Mouse (Mus musculus): ENCODE results near the gene Enah. TPM values are rescaled to one million over a fixed set of nuclear protein-coding genes. Genes with fewer than 3 reads are reported as not detected.

Enah gene
- polyA plus RNA-seq, 1 experiment from 2014 or later: 35.0 TPM

- H3K4me2 ChIP-seq: no peak overlapping the region
- no peak overlapping the region for H3K9ac ChIP-seq
- H3K4me3 ChIP-seq: no peak overlapping the region
- no peaks in the 10 kb centered on the region for H3K9me3 ChIP-seq (replicated peaks)
- H3K27me3 ChIP-seq: no peaks in the 10 kb centered on the region
- no peak for ATAC-seq
- H3K27ac ChIP-seq: no peak overlapping the region
- H3K36me3 ChIP-seq (ENCODE audit: poor library complexity, severe bottlenecking): peaks cover 18% of the 10 kb centered on the region
- WGBS: 85% methylated on average over 3 of the region's 3 CpGs
- no peaks in the 10 kb centered on the region for H3K4me1 ChIP-seq
Observed at GRCm38 (mm10) chr1:181948191-181948590, 71.6 kb downstream of the Enah start.

- no peak for ATAC-seq
- no peak overlapping the region for H3K4me2 ChIP-seq
- H3K9ac ChIP-seq: no peak overlapping the region
- no peaks in the 10 kb centered on the region; the same call in 1 of the 2 replicates for H3K36me3 ChIP-seq (ENCODE audit: poor library complexity, severe bottlenecking)
- H3K27me3 ChIP-seq: no peaks in the 10 kb centered on the region
- no peaks in the 10 kb centered on the region for H3K9me3 ChIP-seq (replicated peaks)
- H3K4me1 ChIP-seq: no peaks in the 10 kb centered on the region
- 60% methylated on average over 2 of the region's 2 CpGs for WGBS
- H3K4me3 ChIP-seq: no peak overlapping the region
- H3K27ac ChIP-seq: no peak overlapping the region
Observed at GRCm38 (mm10) chr1:181937064-181937463, 82.7 kb downstream of the Enah start.

- WGBS: 79% methylated on average over 5 of the region's 5 CpGs
- Histone ChIP-seq H3K4me3 (no peak overlapping the region), H3K27me3 (no peaks in the 10 kb centered on the region), H3K9me3 (replicated peaks) (no peaks in the 10 kb centered on the region), H3K9ac (no peak overlapping the region), H3K27ac (no peak overlapping the region), H3K4me2 (no peak overlapping the region), H3K36me3 (ENCODE audit: poor library complexity, severe bottlenecking) (peaks cover 18% of the 10 kb centered on the region), H3K4me1 (no peaks in the 10 kb centered on the region)
- no peak for ATAC-seq
Observed at GRCm38 (mm10) chr1:181928388-181928787, 91.4 kb downstream of the Enah start.

DNA sequence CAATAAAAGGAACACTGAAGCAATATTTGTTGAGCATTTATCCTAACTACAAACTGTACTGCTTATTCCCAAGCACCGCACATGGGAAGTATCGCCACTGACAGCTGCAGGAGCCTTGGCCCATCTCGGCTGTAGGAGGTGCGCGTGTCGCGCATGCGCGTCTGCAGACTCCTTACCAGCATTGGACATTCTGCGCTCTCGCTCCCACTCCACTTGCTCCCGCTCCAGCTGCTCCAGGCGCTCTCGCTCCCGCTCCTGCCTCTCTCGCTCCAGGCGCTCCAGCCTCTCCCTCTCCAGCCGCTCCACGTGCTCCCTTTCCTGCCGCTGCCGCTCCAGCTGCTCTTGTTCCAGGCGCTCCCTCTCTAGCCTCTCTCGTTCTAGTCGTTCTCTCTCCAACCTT lies 96.4 kb downstream of the Enah start:
- H3K9me3 ChIP-seq (replicated peaks): no peaks in the 10 kb centered on the region
- ATAC-seq: peak; percentile 50; the same call in 1 of the 2 replicates
- no peaks in the 10 kb centered on the region for H3K27me3 ChIP-seq
- no peaks in the 10 kb centered on the region for H3K4me1 ChIP-seq
- no peak overlapping the region for H3K9ac ChIP-seq
- H3K4me3 ChIP-seq: no peak overlapping the region
- no peak overlapping the region for H3K4me2 ChIP-seq
- H3K36me3 ChIP-seq (ENCODE audit: poor library complexity, severe bottlenecking): peaks cover 27% of the 10 kb centered on the region
- no peak overlapping the region for H3K27ac ChIP-seq
- WGBS: 79% methylated on average over 24 of the region's 24 CpGs

DNA sequence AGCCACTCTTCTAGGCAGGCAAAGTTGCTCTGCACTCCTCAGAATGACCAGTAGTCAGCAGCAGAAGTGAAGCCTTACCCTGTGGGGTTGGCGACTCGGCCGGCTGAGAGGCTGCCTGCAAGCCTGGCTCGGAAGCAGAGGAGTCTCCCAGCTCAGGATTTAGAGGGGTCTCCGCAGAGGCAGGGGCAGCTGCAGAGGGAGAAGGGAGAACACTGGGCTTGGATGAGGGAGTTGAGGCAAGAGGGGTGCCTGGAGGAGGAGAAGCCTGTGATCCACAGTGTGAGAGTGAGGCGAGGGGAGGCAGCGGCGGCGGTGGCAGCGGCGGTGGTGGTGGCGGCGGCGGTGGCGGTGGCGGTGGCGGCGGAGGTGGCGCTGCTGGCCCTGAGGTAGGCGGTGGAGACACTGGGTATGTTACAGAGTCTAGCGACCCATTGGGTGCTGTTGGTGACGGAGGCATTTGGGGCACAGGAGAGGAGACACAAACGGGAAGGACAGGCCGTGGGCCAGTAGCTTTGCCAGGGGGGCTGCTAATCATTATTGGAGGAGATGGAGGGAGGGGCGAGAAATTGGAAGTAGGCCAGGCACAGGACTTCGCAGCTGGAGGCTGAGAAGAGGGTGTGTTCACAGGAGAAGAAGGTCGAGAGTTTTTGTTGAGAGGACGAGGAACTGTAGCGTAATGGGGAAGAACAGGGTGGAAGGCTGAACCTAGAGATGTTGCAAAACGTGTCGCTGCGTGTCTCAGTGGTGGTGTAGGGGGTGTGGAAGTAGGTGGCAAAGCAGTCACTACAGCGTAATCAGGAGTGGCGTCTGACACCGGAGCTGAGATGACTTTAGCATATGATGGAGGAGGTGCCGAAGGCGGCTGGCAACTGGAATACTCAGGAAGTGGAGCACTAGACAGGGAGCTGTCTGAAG lies 98.0 kb downstream of the Enah start:
- Histone ChIP-seq H3K27me3 (no peaks in the 10 kb centered on the region), H3K4me2 (no peak overlapping the region), H3K9me3 (replicated peaks) (no peaks in the 10 kb centered on the region), H3K4me3 (no peak overlapping the region), H3K4me1 (no peaks in the 10 kb centered on the region), H3K9ac (no peak overlapping the region), H3K27ac (peak overlapping the region; percentile 3; the same call in 1 of the 2 replicates), H3K36me3 (ENCODE audit: poor library complexity, severe bottlenecking) (peaks cover 38% of the 10 kb centered on the region)
- no peak for ATAC-seq
- WGBS: 76% methylated on average over 26 of the region's 37 CpGs

DNA sequence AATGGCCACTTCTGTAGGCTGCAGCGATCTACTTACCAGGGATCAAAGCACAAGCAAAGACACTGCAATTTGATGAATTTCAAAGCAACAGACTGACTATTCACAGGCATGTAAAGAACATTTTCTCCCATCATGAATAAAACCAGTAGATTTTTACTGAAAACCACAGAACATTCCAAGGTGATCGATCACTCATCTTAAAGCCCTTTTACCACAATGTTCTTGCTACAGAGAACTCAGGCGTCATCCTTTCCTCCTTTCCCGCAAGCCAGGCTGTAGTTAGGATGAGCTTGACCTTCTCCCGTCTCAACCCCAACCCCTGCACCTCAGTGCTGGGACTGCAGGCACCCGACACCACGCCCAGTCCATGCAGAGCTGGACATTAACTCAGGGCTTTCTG lies 107.9 kb downstream of the Enah start:
- 96% methylated on average over 7 of the region's 7 CpGs for WGBS
- Histone ChIP-seq H3K4me3 (no peak overlapping the region), H3K27ac (no peak overlapping the region), H3K4me1 (no peaks in the 10 kb centered on the region), H3K4me2 (no peak overlapping the region), H3K9me3 (replicated peaks) (no peaks in the 10 kb centered on the region), H3K36me3 (ENCODE audit: poor library complexity, severe bottlenecking) (peaks cover 43% of the 10 kb centered on the region), H3K9ac (no peak overlapping the region), H3K27me3 (no peaks in the 10 kb centered on the region)
- no peak for ATAC-seq

- ATAC-seq: no peak
- Histone ChIP-seq H3K36me3 (ENCODE audit: poor library complexity, severe bottlenecking) (peaks cover 36% of the 10 kb centered on the region), H3K9ac (no peak overlapping the region), H3K27ac (no peak overlapping the region), H3K27me3 (no peaks in the 10 kb centered on the region), H3K9me3 (replicated peaks) (no peaks in the 10 kb centered on the region), H3K4me1 (no peaks in the 10 kb centered on the region), H3K4me3 (no peak overlapping the region), H3K4me2 (no peak overlapping the region)
- WGBS: 66% methylated on average over 11 of the region's 11 CpGs
Observed at GRCm38 (mm10) chr1:181901706-181902373, 118.0 kb downstream of the Enah start.

GRCm38 (mm10) chr1:181900846-181901245 lies 118.9 kb downstream of the Enah start:
- 90% methylated on average over 1 of the region's 1 CpGs for WGBS
- no peak overlapping the region for H3K4me3 ChIP-seq
- H3K27me3 ChIP-seq: no peaks in the 10 kb centered on the region
- peaks cover 26% of the 10 kb centered on the region for H3K36me3 ChIP-seq (ENCODE audit: poor library complexity, severe bottlenecking)
- H3K9me3 ChIP-seq (replicated peaks): no peaks in the 10 kb centered on the region
- no peaks in the 10 kb centered on the region for H3K4me1 ChIP-seq
- H3K4me2 ChIP-seq: no peak overlapping the region
- no peak overlapping the region for H3K9ac ChIP-seq
- H3K27ac ChIP-seq: no peak overlapping the region
- ATAC-seq: no peak

DNA sequence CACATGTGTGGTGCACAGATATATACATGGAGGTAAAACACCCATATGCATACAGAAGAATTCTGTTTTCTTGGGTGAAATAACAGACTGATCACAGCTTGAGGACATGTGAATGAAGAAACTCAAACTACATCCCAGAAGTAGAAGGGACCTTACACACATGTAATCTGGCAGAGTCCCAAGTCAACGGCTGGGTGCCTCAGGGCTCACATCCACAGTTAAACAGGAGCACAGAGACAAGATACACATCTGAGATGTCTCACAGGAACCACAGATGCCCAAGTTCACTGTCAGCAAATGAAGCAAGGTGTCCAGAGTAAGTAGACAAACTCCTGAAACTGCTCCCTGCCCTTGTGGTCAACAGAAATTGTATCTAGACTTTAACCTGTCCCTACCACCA lies 120.8 kb downstream of the Enah start:
- Histone ChIP-seq H3K9ac (no peak overlapping the region), H3K4me3 (no peak overlapping the region), H3K9me3 (replicated peaks) (no peaks in the 10 kb centered on the region), H3K36me3 (ENCODE audit: poor library complexity, severe bottlenecking) (peaks cover 14% of the 10 kb centered on the region; the same call in 1 of the 2 replicates), H3K27me3 (no peaks in the 10 kb centered on the region), H3K4me1 (peaks cover 2% of the 10 kb centered on the region), H3K4me2 (no peak overlapping the region), H3K27ac (no peak overlapping the region)
- 91% methylated on average over 1 of the region's 1 CpGs for WGBS
- ATAC-seq: no peak

- Histone ChIP-seq H3K4me3 (no peak overlapping the region), H3K36me3 (ENCODE audit: poor library complexity, severe bottlenecking) (no peaks in the 10 kb centered on the region), H3K4me1 (peaks cover 9% of the 10 kb centered on the region), H3K27me3 (no peaks in the 10 kb centered on the region), H3K27ac (no peak overlapping the region), H3K9ac (no peak overlapping the region), H3K4me2 (no peak overlapping the region), H3K9me3 (replicated peaks) (no peaks in the 10 kb centered on the region)
- 93% methylated on average over 10 of the region's 10 CpGs for WGBS
- ATAC-seq: no peak
Observed at GRCm38 (mm10) chr1:181896991-181897390, 122.8 kb downstream of the Enah start.

- no peaks in the 10 kb centered on the region for H3K9me3 ChIP-seq (replicated peaks)
- H3K36me3 ChIP-seq (ENCODE audit: poor library complexity, severe bottlenecking): no peaks in the 10 kb centered on the region
- peaks cover 9% of the 10 kb centered on the region for H3K4me1 ChIP-seq
- H3K27ac ChIP-seq: peak overlapping the region; percentile 60
- WGBS: 49% methylated on average over 8 of the region's 8 CpGs
- peak; percentile 77 for ATAC-seq
- H3K27me3 ChIP-seq: no peaks in the 10 kb centered on the region
- H3K4me2 ChIP-seq: no peak overlapping the region
- H3K9ac ChIP-seq: no peak overlapping the region
- no peak overlapping the region for H3K4me3 ChIP-seq
Observed at GRCm38 (mm10) chr1:181893721-181894120, 126.1 kb downstream of the Enah start.

DNA sequence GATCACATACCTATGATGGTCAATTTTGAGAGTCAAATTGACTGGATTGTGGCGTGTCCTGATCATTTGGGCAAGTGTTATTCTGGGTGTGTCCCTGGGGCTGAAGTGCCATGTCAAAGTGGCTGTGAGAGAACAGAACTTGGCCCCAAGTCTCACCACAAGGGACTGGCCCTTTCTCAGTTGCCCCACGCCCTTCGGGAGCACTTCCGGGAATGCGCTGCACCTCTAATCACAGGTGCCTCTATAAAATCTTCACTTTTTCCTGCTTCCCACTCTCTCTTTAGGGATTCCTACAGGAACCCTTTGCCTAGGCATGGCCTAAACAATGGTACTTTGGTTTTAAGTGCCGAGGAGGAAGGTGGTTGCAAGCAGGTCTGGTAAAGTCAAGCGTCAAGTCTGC lies 130.1 kb downstream of the Enah start:
- no peaks in the 10 kb centered on the region for H3K27me3 ChIP-seq
- WGBS: 94% methylated on average over 7 of the region's 7 CpGs
- H3K27ac ChIP-seq: no peak overlapping the region
- ATAC-seq: no peak
- H3K36me3 ChIP-seq (ENCODE audit: poor library complexity, severe bottlenecking): no peaks in the 10 kb centered on the region
- no peak overlapping the region for H3K4me3 ChIP-seq
- no peaks in the 10 kb centered on the region for H3K9me3 ChIP-seq (replicated peaks)
- H3K4me1 ChIP-seq: peaks cover 9% of the 10 kb centered on the region
- H3K9ac ChIP-seq: no peak overlapping the region
- no peak overlapping the region for H3K4me2 ChIP-seq
